Mouse (Mus musculus): Measurements from ENCODE around the gene Ttc28.
"Not testable (repeated sequence)": the region's sequence is repeated elsewhere in the genome, so short reads cannot be mapped to it uniquely, and the experiment has no call there.

Ttc28 gene

DNA sequence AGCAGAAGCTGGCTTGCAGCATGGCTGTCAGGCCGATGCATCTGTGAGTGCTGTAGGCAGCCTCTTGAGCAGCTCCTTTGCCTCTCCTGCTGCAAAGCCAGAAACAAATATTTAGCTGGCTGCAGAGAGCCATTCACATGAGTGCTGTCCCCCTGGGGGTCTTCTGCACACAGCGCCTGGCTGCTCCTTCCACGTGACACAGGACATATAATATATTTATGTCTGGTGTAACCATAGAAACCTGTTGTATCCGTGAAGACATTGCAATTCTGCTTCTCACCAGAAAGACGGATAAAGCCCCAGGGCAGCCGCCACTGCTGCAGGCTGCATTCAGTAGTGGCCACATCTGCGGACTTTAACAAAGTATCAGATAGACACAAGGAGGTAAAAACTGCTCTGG lies 376.6 kb downstream of the Ttc28 start:
- DNase-seq: no peak

- peak; percentile 95 for DNase-seq
Observed at GRCm38 (mm10) chr5:111257127-111257526, 377.5 kb downstream of the Ttc28 start.

DNA sequence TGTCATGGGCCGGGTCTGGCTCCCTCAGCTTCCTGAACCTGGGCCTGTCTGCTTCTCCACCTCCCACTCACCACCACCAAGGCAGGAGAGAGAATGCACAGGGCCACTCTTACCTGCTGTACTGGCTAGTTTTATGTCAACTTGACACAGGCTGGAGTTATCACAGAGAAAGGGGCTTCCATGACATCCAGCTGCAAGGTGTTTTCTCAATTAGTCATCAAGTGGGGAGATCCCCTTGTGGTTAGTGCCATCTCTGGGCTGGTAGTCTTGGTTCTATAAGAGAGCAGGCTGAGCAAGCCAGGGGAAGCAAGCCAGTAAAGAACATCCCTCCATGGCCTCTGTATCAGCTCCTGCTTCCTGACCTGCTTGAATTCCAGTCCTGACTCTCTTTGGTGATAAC lies 381.6 kb downstream of the Ttc28 start:
- DNase-seq: not testable (repeated sequence)

DNA sequence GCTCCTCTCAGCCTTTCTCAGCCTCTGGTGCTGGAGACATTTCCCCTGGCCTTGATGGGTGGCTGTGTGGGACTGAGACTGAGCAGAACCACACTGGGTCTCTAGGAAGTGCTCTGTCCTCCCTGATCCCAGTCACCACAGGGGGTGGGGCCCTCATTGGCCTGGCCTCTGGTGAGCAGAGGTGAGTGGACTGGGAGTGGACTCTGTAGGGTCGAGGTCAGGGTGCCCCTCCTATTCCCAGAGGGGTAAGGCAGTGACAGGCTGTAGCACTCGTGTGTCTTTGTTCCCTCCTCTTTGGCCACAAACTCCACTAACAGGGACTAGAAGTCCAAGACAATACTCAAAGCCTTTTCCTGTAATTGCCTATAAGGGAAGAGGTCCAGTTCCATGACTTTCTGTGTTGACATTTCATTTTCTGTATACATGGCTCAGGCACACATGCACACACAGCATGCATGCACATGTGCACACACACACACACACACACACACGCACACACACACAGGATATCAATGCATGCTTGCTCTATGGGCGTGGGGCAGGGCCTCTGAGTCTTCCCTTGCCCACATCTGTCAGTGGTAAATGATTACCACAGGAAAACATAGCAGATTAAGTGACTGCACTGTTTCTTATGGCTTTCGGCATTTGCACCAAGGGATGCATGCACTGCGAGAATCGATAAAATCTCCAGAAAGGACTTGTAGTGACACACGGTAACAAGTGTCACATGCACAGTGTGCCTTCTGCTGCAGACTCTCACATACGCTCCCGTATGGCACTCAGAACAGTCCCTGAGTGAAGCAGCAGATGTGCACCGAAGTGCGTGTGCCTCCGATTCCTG lies 382.4 kb downstream of the Ttc28 start:
- peak; percentile 99 for DNase-seq

GRCm38 (mm10) chr5:111262574-111263239 lies 383.1 kb downstream of the Ttc28 start:
- peak; percentile 96 for DNase-seq

- DNase-seq: peak; percentile 97
Observed at GRCm38 (mm10) chr5:111263370-111263769, 383.8 kb downstream of the Ttc28 start.

DNA sequence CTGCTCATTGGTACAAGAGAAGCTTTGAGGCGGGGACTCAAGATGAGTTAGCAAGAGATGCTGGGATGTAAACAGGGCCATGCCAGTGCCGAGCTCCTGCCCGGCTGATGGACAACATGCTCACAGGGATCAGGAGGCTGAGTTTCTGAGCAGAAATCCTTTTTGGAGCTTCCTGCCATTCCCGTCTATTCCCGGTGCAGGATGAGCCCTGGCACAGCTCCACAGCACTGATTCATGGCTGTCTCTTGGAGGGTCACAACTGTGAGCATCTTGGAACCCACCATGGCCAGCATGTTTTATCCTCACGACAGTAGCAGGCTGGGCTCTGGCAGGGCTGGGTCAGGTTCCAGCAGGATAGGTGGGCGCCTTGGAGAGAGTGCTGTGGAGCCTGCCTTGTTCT lies 384.9 kb downstream of the Ttc28 start:
- no peak for DNase-seq

DNA sequence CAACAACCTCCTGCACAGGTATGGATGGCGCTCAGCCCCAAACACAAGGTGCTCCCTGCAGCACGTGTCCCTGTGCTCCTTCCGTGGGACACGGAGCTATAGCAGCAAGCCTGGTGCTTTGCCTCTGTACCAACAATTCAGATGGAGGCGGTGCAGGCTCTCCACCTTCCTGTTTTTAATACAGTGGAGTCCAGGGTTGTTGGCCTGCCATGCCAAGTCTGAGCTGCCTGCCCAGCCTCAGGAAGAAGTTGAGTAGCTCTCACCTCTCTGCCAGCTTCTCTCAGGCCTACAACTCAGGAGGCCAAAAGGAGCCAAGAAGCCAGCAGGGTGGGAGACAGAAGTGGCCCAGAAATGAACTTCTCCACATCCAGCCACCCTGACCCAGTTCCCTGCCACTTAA lies 387.1 kb downstream of the Ttc28 start:
- no peak for DNase-seq

- peak; percentile 99 for DNase-seq
Observed at GRCm38 (mm10) chr5:111267100-111267499, 387.5 kb downstream of the Ttc28 start.

DNA sequence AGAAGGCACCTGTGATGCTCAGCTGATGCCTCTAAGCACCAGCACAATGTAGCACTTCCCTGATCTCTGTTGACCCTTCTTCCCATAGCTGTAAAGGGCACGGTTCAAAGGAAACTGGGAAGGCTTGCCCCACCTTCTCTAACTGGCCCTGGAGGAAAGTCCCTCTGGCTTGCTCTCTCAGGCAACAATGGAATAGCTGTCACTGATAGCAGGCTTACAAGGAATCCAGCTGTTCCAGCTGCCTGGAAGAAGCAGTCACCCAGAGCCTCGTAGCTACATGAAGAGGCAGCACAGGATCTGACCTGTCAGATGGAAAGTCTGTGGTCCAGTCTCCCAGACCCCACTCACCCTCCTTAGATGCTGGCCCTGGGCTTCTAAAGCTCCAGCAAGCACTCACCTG lies 389.2 kb downstream of the Ttc28 start:
- peak; percentile 94 for DNase-seq

GRCm38 (mm10) chr5:111269613-111270205 lies 390.1 kb downstream of the Ttc28 start:
- DNase-seq: peak; percentile 96

DNA sequence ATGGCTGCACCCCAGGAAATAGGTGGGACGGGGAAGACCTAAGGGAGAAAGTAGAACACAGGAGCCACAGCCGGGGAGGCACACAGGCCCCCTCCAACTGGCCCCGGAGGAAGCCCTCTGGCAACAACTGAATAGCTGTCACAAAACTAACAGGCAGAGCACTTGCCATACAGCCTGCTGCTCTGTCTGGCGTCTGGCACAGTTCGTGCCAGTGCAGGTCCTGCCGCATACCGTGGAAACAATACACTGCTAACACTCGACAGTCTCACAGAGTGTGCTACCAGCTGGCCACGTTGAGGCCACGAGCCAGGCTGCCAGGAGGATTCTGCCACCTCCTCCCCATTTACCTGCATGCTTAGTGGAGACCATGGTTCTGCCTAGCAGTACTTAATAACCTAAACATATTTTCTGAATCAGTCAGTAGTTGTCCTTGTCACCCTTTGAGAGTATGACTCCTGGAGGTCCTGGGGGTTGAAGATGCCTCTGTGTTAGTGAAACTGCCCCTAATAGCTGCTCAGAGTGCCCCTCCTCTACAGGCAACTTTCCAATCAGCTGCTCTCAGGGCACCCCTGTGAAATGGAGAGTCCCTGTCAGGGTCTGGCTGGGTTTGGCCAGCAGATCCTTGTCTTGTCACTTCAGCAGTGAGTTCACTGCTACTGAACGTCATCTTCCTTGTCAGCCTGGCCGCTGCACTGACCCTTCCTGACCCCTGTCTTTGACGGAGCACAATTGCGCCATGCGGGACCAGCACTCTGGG lies 390.8 kb downstream of the Ttc28 start:
- DNase-seq: no peak

- DNase-seq: peak; percentile 98
Observed at GRCm38 (mm10) chr5:111273589-111273988, 394.0 kb downstream of the Ttc28 start.

DNA sequence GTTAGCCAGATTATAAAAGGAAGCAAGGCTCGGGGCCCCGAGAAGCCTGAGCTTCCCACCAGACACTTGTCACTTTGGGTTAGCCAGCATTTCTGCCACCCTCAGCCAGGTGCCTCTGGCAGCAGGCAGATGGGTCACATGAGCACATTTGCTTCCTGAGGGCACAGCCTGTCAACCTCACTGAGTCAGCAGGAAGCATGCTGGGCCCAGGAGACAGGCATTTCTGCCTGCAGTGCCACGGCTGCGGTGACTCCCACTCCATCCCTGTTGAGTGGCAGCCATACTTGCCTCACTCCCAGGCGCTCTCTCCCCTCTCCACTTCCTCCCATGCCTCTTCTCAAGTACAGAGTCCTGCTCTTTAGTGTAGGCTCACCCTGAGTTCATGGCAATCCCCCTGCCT lies 395.3 kb downstream of the Ttc28 start:
- DNase-seq: no peak

- DNase-seq: peak; percentile 88
Observed at GRCm38 (mm10) chr5:111284420-111285175, 405.0 kb downstream of the Ttc28 start.

- DNase-seq: no peak
Observed at GRCm38 (mm10) chr5:111287571-111287970, 408.0 kb downstream of the Ttc28 start.

DNA sequence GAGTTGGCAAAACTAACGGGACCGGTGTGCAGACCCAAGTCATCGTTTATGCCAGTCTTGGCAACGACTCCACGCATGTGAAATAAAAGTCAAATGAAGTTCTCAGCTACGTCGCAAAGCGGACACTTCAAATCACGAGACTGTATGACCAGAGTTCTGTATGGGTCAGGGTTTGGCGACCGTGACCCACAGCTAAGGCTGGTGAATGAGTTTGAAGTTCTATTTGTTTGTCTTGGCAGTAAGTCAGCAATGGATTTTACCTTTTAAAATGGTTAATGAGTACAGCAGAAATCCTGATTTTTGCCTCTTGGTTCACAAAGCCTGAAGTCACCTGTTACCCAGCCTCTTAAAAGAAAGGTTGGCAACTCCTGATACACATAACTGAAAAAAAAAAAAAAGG lies 408.9 kb downstream of the Ttc28 start:
- DNase-seq: no peak

GRCm38 (mm10) chr5:111290071-111290470 lies 410.5 kb downstream of the Ttc28 start:
- no peak for DNase-seq

GRCm38 (mm10) chr5:111291639-111292038 lies 412.0 kb downstream of the Ttc28 start:
- DNase-seq: no peak

DNA sequence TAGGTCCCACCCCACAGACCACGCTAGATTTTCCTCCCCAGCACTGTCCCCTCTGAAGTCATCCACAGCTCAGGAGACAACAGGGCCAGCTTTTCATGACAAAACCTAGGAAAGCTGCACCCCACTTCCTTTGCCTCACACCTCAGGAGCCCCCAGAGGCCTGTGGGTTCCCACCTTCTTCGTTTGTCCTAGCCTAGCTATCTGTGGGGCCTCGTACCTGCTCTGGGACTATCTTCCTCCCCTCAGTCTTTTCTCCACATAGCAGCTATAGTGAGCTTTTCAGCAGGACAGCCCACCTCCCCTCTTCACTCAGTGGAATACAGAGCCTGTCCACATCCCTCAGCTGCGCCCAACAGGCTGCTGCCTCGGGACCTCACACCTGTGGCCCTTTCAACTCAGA lies 418.2 kb downstream of the Ttc28 start:
- DNase-seq: peak; percentile 72

- peak; percentile 74 for DNase-seq
Observed at GRCm38 (mm10) chr5:111298706-111299105, 419.1 kb downstream of the Ttc28 start.

- DNase-seq: peak; percentile 19
Observed at GRCm38 (mm10) chr5:111300776-111301175, 421.2 kb downstream of the Ttc28 start.
